Mouse (Mus musculus) lung, adult 2 months (tissue): ENCODE measurements at regions not wholly inside any gene's neighbourhood (a gene's known extent, or its start where the extent isn't known, plus 50 kb on each side); places are given as distances from the start of the nearest gene placed in this dataset.

Experiments
- DNase-seq: peaks from one replicate; pipeline ENCODE4 v3.0.0; 2022
- H3K4me1 ChIP-seq: fragments of 200-500 bp; 2 replicates; pipeline ENCODE4 v1.6.1; 2011; ENCODE audit warnings: low read length; ENCODE audit not compliant: control insufficient read depth, insufficient read depth
- H3K4me3 ChIP-seq: fragments of 200-500 bp; replicated peaks from 2 replicates; pipeline ENCODE3; 2011; ENCODE audit warnings: low read depth, mild to moderate bottlenecking, control low read depth, low read length; ENCODE audit errors: extremely low read depth
- CTCF ChIP-seq: fragments of 200-500 bp; IDR thresholded peaks from 2 replicates; pipeline ENCODE4 v1.5.1; 2011; ENCODE audit warnings: mild to moderate bottlenecking, low read length, control low read depth; ENCODE audit not compliant: insufficient read depth
- POLR2A ChIP-seq: fragments of 200-500 bp; IDR thresholded peaks from 2 replicates; pipeline ENCODE4 v1.6.1; 2011; ENCODE audit warnings: low read depth, mild to moderate bottlenecking, control low read depth, low read length, borderline replicate concordance; ENCODE audit errors: extremely low read depth
- WGBS: fragments of 180-500 bp; shearing (Covaris S2); methylation state at CpG from one replicate; pipeline ENCODE4 v1.1.7; 2018; 5-methylcytosine and 5-hydroxymethylcytosine counted together

DNA sequence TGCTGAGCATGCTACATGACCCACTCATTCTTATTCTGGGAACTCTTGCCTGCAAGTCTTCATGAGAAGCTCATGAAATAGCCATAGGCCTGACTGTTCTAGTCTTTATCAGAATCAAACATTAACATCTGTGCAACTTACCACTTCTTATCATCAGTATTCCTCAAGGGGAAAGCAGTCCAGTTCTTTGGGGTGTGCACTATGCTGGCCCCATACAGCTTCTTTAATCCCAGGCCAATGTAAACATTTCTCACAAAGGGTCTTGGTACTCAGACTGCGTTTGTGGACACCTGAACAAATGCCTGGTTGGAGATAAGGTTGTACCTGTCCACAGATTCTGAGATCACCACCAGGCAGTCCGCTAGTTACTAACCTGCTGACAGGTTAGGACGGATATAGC, 51.3 kb downstream of the 3110018I06Rik start:
- no peak for DNase-seq
- Histone ChIP-seq H3K4me1 (no peaks in the 10 kb centered on the region), H3K4me3 (no peak overlapping the region)
- WGBS, result 48% methylated on average over 3 of the region's 3 CpGs
- TF ChIP-seq CTCF, result no peak
- TF ChIP-seq POLR2A, result no peak

DNA sequence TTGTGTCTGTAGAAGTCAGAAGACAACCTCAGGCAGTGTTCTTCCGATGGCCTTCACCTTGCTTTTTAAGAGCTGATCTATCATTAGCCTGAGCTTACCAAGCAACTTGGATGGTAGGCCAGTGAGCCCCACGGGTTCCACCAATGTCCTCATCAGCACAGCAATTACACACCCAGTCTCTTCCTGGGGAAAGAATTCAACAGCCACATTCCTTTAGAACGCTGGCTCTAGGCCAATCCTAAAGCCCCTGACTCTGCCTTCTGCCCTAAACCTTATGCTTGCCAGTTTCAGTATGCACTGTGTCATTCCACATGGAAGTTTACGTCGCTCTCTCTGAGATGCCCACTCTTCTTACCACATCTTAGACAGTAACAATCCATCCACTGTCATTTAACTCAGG, 52.8 kb downstream of the 3110018I06Rik start:
- no peaks in the 10 kb centered on the region for H3K4me1 ChIP-seq
- WGBS, result 50% methylated on average over 5 of the region's 5 CpGs
- H3K4me3 ChIP-seq, result no peak overlapping the region
- no peak for TF ChIP-seq POLR2A
- TF ChIP-seq CTCF, result no peak
- no peak for DNase-seq

GRCm38 (mm10) chr12:107547194-107547885, 58.9 kb downstream of the 3110018I06Rik start:
- DNase-seq, result no peak
- 46% methylated on average over 5 of the region's 5 CpGs for WGBS
- H3K4me3 ChIP-seq, result no peak overlapping the region
- TF ChIP-seq POLR2A (no peak), CTCF (no peak)
- no peaks in the 10 kb centered on the region for H3K4me1 ChIP-seq

DNA sequence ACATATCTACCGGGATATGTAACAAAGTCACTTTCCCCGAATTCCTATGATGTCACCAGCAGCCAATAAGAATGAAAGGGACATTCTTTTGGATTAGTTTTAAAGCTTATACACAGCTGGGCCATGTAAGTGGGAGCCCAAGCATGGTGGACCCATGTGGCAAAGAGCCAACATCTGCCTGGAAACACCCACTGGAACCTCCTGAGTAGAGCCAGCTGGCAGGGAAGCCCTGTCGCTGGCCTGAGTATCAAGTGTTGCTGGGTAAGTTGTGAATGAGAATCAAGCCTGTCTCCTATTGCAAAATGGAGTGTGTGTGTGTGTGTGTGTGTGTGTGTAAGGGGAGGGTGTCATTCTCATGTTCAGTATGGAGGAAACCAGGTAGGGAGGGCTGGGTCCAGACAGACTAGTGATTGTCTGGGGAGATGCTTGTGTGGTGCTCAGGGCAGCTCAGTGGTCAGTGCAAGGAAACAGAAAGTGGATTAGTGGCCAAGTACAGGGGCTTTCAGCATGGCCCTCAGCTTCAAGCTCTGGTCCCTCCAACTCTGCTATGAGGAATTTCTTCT, 59.5 kb downstream of the 3110018I06Rik start:
- H3K4me3 ChIP-seq, result no peak overlapping the region
- no peak for TF ChIP-seq CTCF
- no peak for TF ChIP-seq POLR2A
- DNase-seq, result no peak
- 33% methylated on average over 3 of the region's 3 CpGs for WGBS
- H3K4me1 ChIP-seq, result no peaks in the 10 kb centered on the region

- Histone ChIP-seq H3K4me1 (no peaks in the 10 kb centered on the region), H3K4me3 (no peak overlapping the region)
- WGBS, result 81% methylated on average over 25 of the region's 25 CpGs
- DNase-seq, result no peak
- TF ChIP-seq POLR2A, result no peak
- TF ChIP-seq CTCF, result no peak
Observed at GRCm38 (mm10) chr12:107549452-107550296, 61.2 kb downstream of the 3110018I06Rik start.

DNA sequence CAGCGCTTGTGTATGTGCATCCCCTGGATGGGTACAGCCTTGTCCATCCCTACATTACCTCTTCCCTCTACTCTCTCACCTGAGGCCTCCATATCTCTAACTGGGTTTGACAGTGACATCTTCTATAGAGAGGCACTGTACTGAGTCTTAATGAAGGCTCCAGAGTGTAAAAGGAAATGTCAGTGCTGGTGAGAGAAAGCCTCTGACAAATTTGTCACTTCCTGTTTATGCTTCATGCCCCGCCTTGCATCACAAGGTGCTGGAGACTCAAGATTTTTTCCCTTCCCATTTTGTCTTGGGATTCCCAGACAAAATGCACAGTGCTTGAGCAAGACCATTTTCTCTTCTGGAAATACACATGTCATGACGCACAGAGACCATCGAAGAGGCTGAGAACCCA, 70.8 kb downstream of the 3110018I06Rik start:
- no peak for DNase-seq
- WGBS, result 84% methylated on average over 4 of the region's 4 CpGs
- no peak for TF ChIP-seq CTCF
- TF ChIP-seq POLR2A, result no peak
- Histone ChIP-seq H3K4me3 (no peak overlapping the region), H3K4me1 (no peaks in the 10 kb centered on the region)

GRCm38 (mm10) chr12:107560100-107560499, 71.7 kb downstream of the 3110018I06Rik start:
- Histone ChIP-seq H3K4me1 (no peaks in the 10 kb centered on the region), H3K4me3 (no peak overlapping the region)
- TF ChIP-seq CTCF (no peak), POLR2A (no peak)
- no peak for DNase-seq

DNA sequence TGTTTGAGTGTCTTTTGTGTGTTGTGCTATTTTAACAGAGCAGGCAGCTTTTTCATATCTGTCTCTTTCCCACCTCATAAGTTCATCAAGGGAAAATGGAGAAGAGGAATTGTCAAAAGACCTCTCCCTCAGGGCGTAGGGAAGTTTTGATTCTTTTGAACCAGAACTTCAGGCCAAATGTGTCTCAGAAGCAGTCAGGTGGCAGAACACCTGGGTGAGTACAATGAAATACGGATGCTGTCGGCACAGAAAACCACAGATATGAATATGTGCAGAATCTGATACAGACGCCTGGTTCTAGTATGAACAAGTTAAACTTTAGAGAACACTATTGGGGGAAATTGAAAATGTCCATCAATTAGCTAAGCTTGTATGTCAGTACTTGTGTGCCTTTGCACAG, 84.2 kb downstream of the 3110018I06Rik start:
- no peak for DNase-seq
- H3K4me1 ChIP-seq, result no peaks in the 10 kb centered on the region
- WGBS, result 85% methylated on average over 4 of the region's 4 CpGs
- no peak overlapping the region for H3K4me3 ChIP-seq
- TF ChIP-seq CTCF (no peak), POLR2A (no peak)

DNA sequence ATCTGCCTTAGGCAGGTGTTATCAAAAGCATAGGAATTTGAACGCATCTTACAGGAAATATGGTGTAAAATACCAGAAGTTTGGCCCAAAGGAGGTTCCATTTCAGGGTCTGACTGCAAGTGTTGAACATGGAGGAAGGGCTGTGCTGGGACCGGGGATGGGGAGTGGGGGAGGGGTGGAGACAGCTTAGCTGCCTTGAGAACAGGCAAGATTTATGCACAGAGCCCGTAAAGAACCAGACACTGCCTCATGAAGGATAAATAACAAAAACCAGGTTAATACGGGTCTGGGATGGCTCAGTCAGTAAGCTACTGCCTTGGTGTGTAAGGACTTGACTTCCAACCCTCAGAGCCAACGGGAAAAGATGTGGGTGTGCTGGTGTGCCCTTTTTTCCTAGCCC, 91.1 kb downstream of the 3110018I06Rik start:
- WGBS, result 67% methylated on average over 5 of the region's 5 CpGs

More for the DNA sequence above, 91.1 kb downstream of the 3110018I06Rik start:
- no peak for DNase-seq
- no peak for TF ChIP-seq CTCF
- TF ChIP-seq POLR2A, result no peak
- H3K4me3 ChIP-seq, result no peak overlapping the region
- no peaks in the 10 kb centered on the region for H3K4me1 ChIP-seq
